Mouse (Mus musculus): Measurements from ENCODE around the gene Gm37240.

DNA sequence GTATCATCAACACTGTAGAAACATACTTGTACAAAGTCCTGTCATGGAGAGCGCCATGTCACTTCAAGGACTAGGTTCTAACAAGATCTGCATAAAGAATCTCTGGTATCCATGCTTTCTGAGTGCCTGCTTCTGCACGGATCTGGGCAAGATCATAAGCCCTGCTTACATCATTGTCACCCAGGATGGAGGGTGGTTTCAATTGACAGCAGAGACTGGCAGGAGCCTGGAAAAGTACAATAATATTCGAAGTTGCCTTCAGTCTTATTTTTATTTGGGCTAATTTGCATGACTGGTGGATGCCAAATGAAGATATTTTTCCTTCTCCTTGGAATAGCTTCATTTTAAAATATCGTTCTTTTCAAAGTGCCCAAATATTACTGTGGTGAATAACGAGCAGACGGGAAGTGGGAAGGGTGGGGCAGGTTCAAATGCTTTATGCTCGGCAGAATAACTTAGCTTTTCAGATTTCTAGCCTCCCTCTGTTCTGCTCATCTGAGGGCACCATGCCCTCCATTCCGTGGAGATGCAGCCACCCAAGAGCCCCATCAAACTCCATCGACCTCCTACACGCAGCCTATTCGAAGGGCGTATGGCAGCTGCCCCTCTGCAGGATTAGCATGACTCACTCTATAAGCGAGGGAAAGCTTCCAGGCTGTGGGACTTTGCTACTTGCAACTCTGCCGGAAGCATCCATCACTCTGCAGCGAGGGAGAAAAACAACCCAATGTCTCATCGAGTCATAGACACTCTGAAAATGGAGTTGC is 518.8 kb downstream of the Gm37240 start:
- no peak for TF ChIP-seq CTCF (IDR thresholded peaks at IDR 0.05; ENCODE audit: low read depth, low read length)
- no peak for TF ChIP-seq GATA1 (IDR thresholded peaks at IDR 0.05; ENCODE audit: borderline replicate concordance, low read length)
- TF ChIP-seq POLR2AphosphoS5 (IDR thresholded peaks at IDR 0.05; ENCODE audit: insufficient replicate concordance, low read depth, low read length) = no peak
